Mouse (Mus musculus) embryonic facial prominence, embryonic 11.5 days (tissue): ENCODE measurements at regions not wholly inside any gene's neighbourhood (a gene's known extent, or its start where the extent isn't known, plus 50 kb on each side); places are given as distances from the start of the nearest gene placed in this dataset.

Source experiments
- ATAC-seq: fragments of 200-750 bp; cut with Nextera tagmentation; replicated peaks from 2 replicates; pipeline ENCODE4 v1.8.0; 2017; ENCODE audit warnings: low read depth; ENCODE audit not compliant: insufficient number of reproducible peaks, low FRiP score, low TSS enrichment
- DNase-seq: peaks from one replicate; pipeline ENCODE4 v3.0.0-alpha.2; 2015; ENCODE audit warnings: low spot score
- H3K27ac ChIP-seq: fragments of 300-500 bp; sonication (generic); replicated peaks from 2 replicates; pipeline ENCODE4 v1.5.1; 2014; ENCODE audit warnings: mild to moderate bottlenecking, low read depth, low read length, control low read depth
- H3K27me3 ChIP-seq: fragments of 300-500 bp; sonication (generic); 2 replicates; pipeline ENCODE4 v1.6.1; 2014; ENCODE audit warnings: mild to moderate bottlenecking, low read length, moderate library complexity, mixed read lengths; ENCODE audit not compliant: control insufficient read depth, insufficient read depth
- H3K36me3 ChIP-seq: fragments of 300-500 bp; sonication (generic); replicated peaks from 2 replicates; pipeline ENCODE4 v1.6.1; 2014; ENCODE audit warnings: low read depth, mild to moderate bottlenecking, low read length, moderate library complexity, mixed read lengths; ENCODE audit not compliant: control insufficient read depth, insufficient read depth
- H3K4me1 ChIP-seq: fragments of 300-500 bp; sonication (generic); 2 replicates; pipeline ENCODE4 v1.6.1; 2014; ENCODE audit warnings: low read length, mixed read lengths; ENCODE audit not compliant: control insufficient read depth, insufficient read depth
- H3K4me2 ChIP-seq: fragments of 300-500 bp; sonication (generic); 2 replicates; pipeline ENCODE4 v1.6.1; 2014; ENCODE audit warnings: low read depth, mild to moderate bottlenecking, control low read depth, low read length, moderate library complexity
- H3K4me3 ChIP-seq: fragments of 300-500 bp; sonication (generic); 2 replicates; pipeline ENCODE4 v1.5.1; 2014; ENCODE audit warnings: low read depth, low read length, control low read depth
- H3K9ac ChIP-seq: fragments of 300-500 bp; sonication (generic); replicated peaks from 2 replicates; pipeline ENCODE4 v1.6.1; 2014; ENCODE audit warnings: mild to moderate bottlenecking, control low read depth, low read length
- H3K9me3 ChIP-seq: fragments of 300-500 bp; sonication (generic); replicated peaks from 2 replicates; pipeline ENCODE4 v1.6.1; 2016; ENCODE audit warnings: mild to moderate bottlenecking, low read length, inconsistent platforms, mixed read lengths; ENCODE audit not compliant: control insufficient read depth
- WGBS: fragments of 180-500 bp; shearing (Covaris S2); extraction: QIAGEN DNeasy Blood & Tissue Kit; methylation state at CpG from one replicate; pipeline ENCODE4 v1.1.7; 2014; 5-methylcytosine and 5-hydroxymethylcytosine counted together

GRCm38 (mm10) chr7:61769826-61770225 lies 576.5 kb upstream of the Ndn start:
- Histone ChIP-seq H3K4me1 (no peaks in the 10 kb centered on the region), H3K4me2 (no peak overlapping the region), H3K9me3 (no peaks in the 10 kb centered on the region), H3K9ac (no peak overlapping the region), H3K4me3 (no peak overlapping the region), H3K36me3 (no peaks in the 10 kb centered on the region), H3K27me3 (no peaks in the 10 kb centered on the region), H3K27ac (no peak overlapping the region)
- ATAC-seq (no peak), DNase-seq (no peak)

GRCm38 (mm10) chr7:61790113-61790796 lies 556.1 kb upstream of the Ndn start:
- Histone ChIP-seq H3K27ac (no peak overlapping the region), H3K27me3 (no peaks in the 10 kb centered on the region), H3K36me3 (no peaks in the 10 kb centered on the region), H3K4me2 (no peak overlapping the region), H3K4me3 (no peak overlapping the region), H3K4me1 (no peaks in the 10 kb centered on the region), H3K9ac (no peak overlapping the region), H3K9me3 (no peaks in the 10 kb centered on the region)
- ATAC-seq (no peak), DNase-seq (no peak)
- WGBS: 82% methylated on average over 5 of the region's 5 CpGs

GRCm38 (mm10) chr7:61836827-61837226 lies 509.5 kb upstream of the Ndn start:
- H3K9ac ChIP-seq: no peak overlapping the region
- no peak overlapping the region for H3K4me3 ChIP-seq
- no peaks in the 10 kb centered on the region for H3K9me3 ChIP-seq
- DNase-seq: no peak
- H3K36me3 ChIP-seq: no peaks in the 10 kb centered on the region
- ATAC-seq: no peak
- no peak overlapping the region for H3K27ac ChIP-seq
- no peaks in the 10 kb centered on the region for H3K4me1 ChIP-seq
- WGBS: 70% methylated on average over 1 of the region's 1 CpGs
- H3K27me3 ChIP-seq: no peaks in the 10 kb centered on the region
- H3K4me2 ChIP-seq: no peak overlapping the region

- H3K27ac ChIP-seq: no peak overlapping the region
- no peaks in the 10 kb centered on the region for H3K4me1 ChIP-seq
- no peaks in the 10 kb centered on the region for H3K9me3 ChIP-seq
- H3K4me3 ChIP-seq: no peak overlapping the region
- DNase-seq: peak; percentile 11
- H3K36me3 ChIP-seq: no peaks in the 10 kb centered on the region
- no peak overlapping the region for H3K4me2 ChIP-seq
- no peaks in the 10 kb centered on the region for H3K27me3 ChIP-seq
- peak; percentile 86 for ATAC-seq
- H3K9ac ChIP-seq: no peak overlapping the region
Observed at GRCm38 (mm10) chr7:61837240-61837639, 509.1 kb upstream of the Ndn start.

GRCm38 (mm10) chr7:61851949-61852348 lies 494.4 kb upstream of the Ndn start:
- Histone ChIP-seq H3K4me1 (no peaks in the 10 kb centered on the region), H3K27me3 (no peaks in the 10 kb centered on the region), H3K4me2 (no peak overlapping the region), H3K9ac (no peak overlapping the region), H3K4me3 (no peak overlapping the region), H3K27ac (no peak overlapping the region), H3K9me3 (no peaks in the 10 kb centered on the region), H3K36me3 (no peaks in the 10 kb centered on the region)
- no peak for DNase-seq
- ATAC-seq: no peak
- 69% methylated on average over 1 of the region's 1 CpGs for WGBS

GRCm38 (mm10) chr7:61864517-61864916 lies 481.9 kb upstream of the Ndn start:
- Histone ChIP-seq H3K4me2 (no peak overlapping the region), H3K9ac (no peak overlapping the region), H3K4me3 (no peak overlapping the region), H3K4me1 (no peaks in the 10 kb centered on the region), H3K9me3 (no peaks in the 10 kb centered on the region), H3K36me3 (no peaks in the 10 kb centered on the region), H3K27ac (no peak overlapping the region), H3K27me3 (no peaks in the 10 kb centered on the region)
- DNase-seq: no peak
- ATAC-seq: no peak

- ATAC-seq (no peak), DNase-seq (no peak)
- Histone ChIP-seq H3K4me2 (no peak overlapping the region), H3K4me1 (no peaks in the 10 kb centered on the region), H3K4me3 (no peak overlapping the region), H3K27ac (no peak overlapping the region), H3K27me3 (no peaks in the 10 kb centered on the region), H3K9me3 (no peaks in the 10 kb centered on the region), H3K9ac (no peak overlapping the region), H3K36me3 (no peaks in the 10 kb centered on the region)
- 93% methylated on average over 2 of the region's 2 CpGs for WGBS
Observed at GRCm38 (mm10) chr7:61866376-61866775, 480.0 kb upstream of the Ndn start.

- ATAC-seq: no peak
- Histone ChIP-seq H3K4me2 (no peak overlapping the region), H3K36me3 (no peaks in the 10 kb centered on the region), H3K4me1 (no peaks in the 10 kb centered on the region), H3K9ac (no peak overlapping the region), H3K9me3 (no peaks in the 10 kb centered on the region), H3K4me3 (no peak overlapping the region), H3K27me3 (no peaks in the 10 kb centered on the region), H3K27ac (no peak overlapping the region)
- no peak for DNase-seq
- 76% methylated on average over 3 of the region's 3 CpGs for WGBS
Observed at GRCm38 (mm10) chr7:61876220-61876619, 470.1 kb upstream of the Ndn start.
